Mouse (Mus musculus) MEL (cell line): ENCODE data around the gene Dctd.
"Not testable (repeated sequence)": the region's sequence is repeated elsewhere in the genome, so short reads cannot be mapped to it uniquely, and the experiment has no call there.

ENCODE experiments used
- BHLHE40 ChIP-seq: IDR thresholded peaks from 2 replicates; pipeline ENCODE4 v1.6.1; 2012; ENCODE audit warnings: low read depth, mild to moderate bottlenecking, inconsistent platforms, low read length, improper control_type of control experiment, borderline replicate concordance
- CHD1 ChIP-seq: IDR thresholded peaks from 2 replicates; pipeline ENCODE4 v1.6.1; 2012; ENCODE audit warnings: low read depth, mild to moderate bottlenecking, inconsistent platforms, low read length, improper control_type of control experiment
- CTCF ChIP-seq, 3 experiments: IDR thresholded peaks in 2 of 3; conservative IDR thresholded peaks in 1 of 3; 2 replicates each; pipeline ENCODE4 v1.5.1; 2011 to 2012; ENCODE audit warnings: low read length in 3 of 3, low read depth in 2 of 3, mild to moderate bottlenecking in 2 of 3, improper control_type of control experiment in 1 of 3, inconsistent platforms in 1 of 3, mixed read lengths in 1 of 3, moderate library complexity in 1 of 3; ENCODE audit not compliant: control insufficient read depth in 1 of 3, insufficient read depth in 1 of 3, poor library complexity in 1 of 3, severe bottlenecking in 1 of 3
- EP300 ChIP-seq, 2 experiments: IDR thresholded peaks; 2 replicates each; pipeline ENCODE4 v1.6.1; 2011; ENCODE audit warnings: improper control_type of control experiment in 2 of 2, low read length in 2 of 2, low read depth in 1 of 2, mild to moderate bottlenecking in 1 of 2
- KAT2A ChIP-seq: conservative IDR thresholded peaks from 2 replicates; pipeline ENCODE4 v1.6.1; 2012; ENCODE audit warnings: low read depth, low read length, improper control_type of control experiment, inconsistent platforms
- MAFK ChIP-seq: IDR thresholded peaks from 2 replicates; pipeline ENCODE4 v1.6.1; 2011; ENCODE audit warnings: low read depth, mild to moderate bottlenecking, low read length, improper control_type of control experiment, borderline replicate concordance
- MAZ ChIP-seq: IDR thresholded peaks from 2 replicates; pipeline ENCODE4 v1.6.1; 2012; ENCODE audit warnings: low read depth, mild to moderate bottlenecking, inconsistent platforms, low read length, improper control_type of control experiment
- MEF2A ChIP-seq: IDR thresholded peaks from 2 replicates; pipeline ENCODE4 v1.6.1; 2014; ENCODE audit warnings: low read depth, mild to moderate bottlenecking, inconsistent platforms, low read length, improper control_type of control experiment; ENCODE audit not compliant: poor library complexity, insufficient replicate concordance, severe bottlenecking; ENCODE audit errors: extremely low read depth
- MXI1 ChIP-seq: IDR thresholded peaks from 2 replicates; pipeline ENCODE4 v1.6.1; 2011; ENCODE audit warnings: mild to moderate bottlenecking, low read depth, low read length, improper control_type of control experiment
- MYC ChIP-seq: IDR thresholded peaks from 2 replicates; pipeline ENCODE4 v1.6.1; 2011; ENCODE audit warnings: low read depth, mild to moderate bottlenecking, low read length, improper control_type of control experiment, moderate library complexity
- POLR2A ChIP-seq, 2 experiments: IDR thresholded peaks; 2 replicates each; pipeline ENCODE4 v1.6.1; 2011 to 2012; ENCODE audit warnings: low read length in 2 of 2, mild to moderate bottlenecking in 2 of 2, control low read depth in 1 of 2, improper control_type of control experiment in 1 of 2, low read depth in 1 of 2, moderate library complexity in 1 of 2; ENCODE audit not compliant: control insufficient read depth in 1 of 2, insufficient read depth in 1 of 2, poor library complexity in 1 of 2
- POLR2AphosphoS5 ChIP-seq: IDR thresholded peaks from 2 replicates; pipeline ENCODE4 v1.6.1; 2012; ENCODE audit warnings: low read depth, borderline replicate concordance, mild to moderate bottlenecking, inconsistent platforms, low read length, moderate library complexity, mixed read lengths
- USF2 ChIP-seq, 2 experiments: IDR thresholded peaks; 2 replicates each; pipeline ENCODE4 v1.6.1; 2011 to 2012; ENCODE audit warnings: improper control_type of control experiment in 2 of 2, low read length in 2 of 2, borderline replicate concordance in 1 of 2, inconsistent platforms in 1 of 2, low read depth in 1 of 2, mild to moderate bottlenecking in 1 of 2; ENCODE audit not compliant: insufficient read depth in 1 of 2
- ZC3H11A ChIP-seq: IDR thresholded peaks from 2 replicates; pipeline ENCODE4 v1.6.1; 2012; ENCODE audit warnings: low read depth, mild to moderate bottlenecking, inconsistent platforms, low read length, improper control_type of control experiment

DNA sequence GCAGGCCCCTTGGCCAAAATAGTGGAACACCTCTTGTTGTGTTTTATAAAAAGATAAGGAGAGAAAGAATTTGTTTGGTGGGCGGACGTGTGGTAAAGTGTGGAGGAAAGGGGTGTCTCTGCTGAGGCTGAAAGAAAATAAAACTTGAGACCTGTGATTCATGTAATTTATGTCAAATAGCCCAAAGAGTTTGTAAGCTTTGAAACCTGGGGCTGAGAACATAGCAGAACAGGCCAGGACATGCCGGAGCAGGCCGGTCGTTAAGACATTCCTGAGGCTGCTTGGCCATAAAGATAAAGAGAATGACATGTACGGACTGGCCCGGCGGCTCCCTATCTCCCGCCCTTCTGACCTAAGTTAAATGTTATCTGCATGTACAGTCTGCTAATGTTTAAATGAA lies 81.3 kb downstream of the Dctd start:
- TF ChIP-seq MAZ; USF2 (IDR thresholded peaks at IDR 0.05; ENCODE audit: borderline replicate concordance in 1 of 2, insufficient read depth in 1 of 2, low read depth in 1 of 2, low read length in 2 of 2); MXI1; EP300 (IDR thresholded peaks at IDR 0.05; ENCODE audit: low read depth in 1 of 2, low read length in 2 of 2); MYC; MAFK; POLR2AphosphoS5; MEF2A; CTCF (IDR thresholded peaks at IDR 0.05 in 2 of 3, conservative IDR thresholded peaks at IDR 0.05 in 1 of 3; ENCODE audit: control insufficient read depth in 1 of 3, insufficient read depth in 1 of 3, low read depth in 2 of 3, low read length in 3 of 3, poor library complexity in 1 of 3, severe bottlenecking in 1 of 3); BHLHE40; ZC3H11A; KAT2A; CHD1; POLR2A (IDR thresholded peaks at IDR 0.05; ENCODE audit: control insufficient read depth in 1 of 2, insufficient read depth in 1 of 2, low read depth in 1 of 2, low read length in 2 of 2, poor library complexity in 1 of 2): not testable (repeated sequence)
